30 mouse cellular contexts compared by ENCODE assay signal in the genomic region with DNA sequence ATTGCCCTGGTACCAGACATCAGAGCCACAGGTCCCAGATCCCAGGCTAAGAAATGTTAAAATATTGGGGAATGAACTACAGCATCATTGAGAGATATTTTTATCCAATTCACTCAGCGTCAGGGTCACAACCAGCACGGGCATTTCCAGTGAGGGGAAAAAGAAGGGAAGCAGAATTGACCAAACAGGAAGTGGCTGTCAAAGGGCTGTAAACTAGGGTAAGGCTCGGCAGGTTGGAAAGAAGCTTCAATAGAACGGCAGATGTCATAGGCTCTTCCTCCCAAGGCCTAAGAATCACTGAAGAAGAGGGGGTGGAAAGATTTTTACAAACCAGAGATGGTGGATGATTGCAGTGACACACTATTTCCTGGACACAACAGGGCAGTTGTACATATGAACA.
DNase-seq lines count a peak whose midpoint lies in the region; ATAC-seq and TF ChIP-seq lines count a peak whose summit lies in the region.
"Had no signal": no experiment of that assay in that cellular context is flagged by ENCODE, and none has a peak within 500 bp of the region (broad histone marks: within the 10 kb centered on the region; RNA-seq: fewer than 3 reads in every experiment).

No protein-coding gene starts in this region.

- TF ChIP-seq CTCF in stomach, postnatal 0 days (IDR thresholded peaks at IDR 0.05; ENCODE audit: low read depth), result no peak

- no peaks in the 10 kb centered on the region for H3K4me1 ChIP-seq in stomach, postnatal 0 days (replicated peaks; ENCODE audit: control insufficient read depth, insufficient read depth)
- H3K4me1 ChIP-seq: forebrain, embryonic 12.5 days; forebrain, embryonic 15.5 days; heart, embryonic 10.5 days; heart, embryonic 13.5 days; hindbrain, embryonic 12.5 days; hindbrain, embryonic 15.5 days had no signal

- no peak overlapping the region for H3K4me3 ChIP-seq in stomach, postnatal 0 days (ENCODE audit: low read depth, low read length)
- H3K4me3 ChIP-seq: embryonic facial prominence, embryonic 10.5 days; embryonic facial prominence, embryonic 13.5 days; erythroblast, embryonic 14.5 days; forebrain, embryonic 12.5 days; forebrain, embryonic 15.5 days; heart, embryonic 10.5 days; heart, embryonic 13.5 days; hindbrain, embryonic 12.5 days; hindbrain, embryonic 15.5 days had no signal

- no peak overlapping the region for H3K4me2 ChIP-seq in stomach, postnatal 0 days (replicated peaks; ENCODE audit: low read depth)
- H3K4me2 ChIP-seq: embryonic facial prominence, embryonic 13.5 days; forebrain, embryonic 12.5 days; forebrain, embryonic 15.5 days; heart, embryonic 13.5 days; hindbrain, embryonic 12.5 days; hindbrain, embryonic 15.5 days had no signal

- no peaks in the 10 kb centered on the region for H3K9me3 ChIP-seq in stomach, postnatal 0 days (ENCODE audit: control insufficient read depth, low read length)
- H3K9me3 ChIP-seq: embryonic facial prominence, embryonic 13.5 days; forebrain, embryonic 12.5 days; forebrain, embryonic 15.5 days; heart, embryonic 10.5 days; heart, embryonic 13.5 days; hindbrain, embryonic 12.5 days; hindbrain, embryonic 15.5 days had no signal

- peak; percentile 65 for ATAC-seq in common myeloid progenitor, adult 5-6 weeks (replicated peaks; ENCODE audit: low read depth, poor library complexity, severe bottlenecking)
- peak; percentile 82 for ATAC-seq in megakaryocyte, adult 5-6 weeks (ENCODE audit: poor library complexity, severe bottlenecking)
- no peak for ATAC-seq in stomach, postnatal 0 days (ENCODE audit: low FRiP score, low TSS enrichment)
- ATAC-seq: activated CD4-positive, CD25-positive, alpha-beta regulatory T cell, adult 4 months; forebrain, embryonic 15.5 days had no signal

- 47% methylated on average over 4 of the region's 4 CpGs for WGBS in stomach, postnatal 0 days

- no peak for TF ChIP-seq EP300 in stomach, postnatal 0 days (optimal IDR thresholded peaks at IDR 0.05)

- H3K36me3 ChIP-seq in stomach, postnatal 0 days (ENCODE audit: control insufficient read depth, insufficient read depth, low read length), result no peaks in the 10 kb centered on the region
- H3K36me3 ChIP-seq: embryonic facial prominence, embryonic 10.5 days; embryonic facial prominence, embryonic 13.5 days; forebrain, embryonic 12.5 days; forebrain, embryonic 15.5 days; heart, embryonic 10.5 days; heart, embryonic 13.5 days; hindbrain, embryonic 12.5 days; hindbrain, embryonic 15.5 days had no signal

- H3K27ac ChIP-seq in stomach, postnatal 0 days (replicated peaks), result no peak overlapping the region
- H3K27ac ChIP-seq: embryonic facial prominence, embryonic 10.5 days; embryonic facial prominence, embryonic 13.5 days; forebrain, embryonic 12.5 days; forebrain, embryonic 15.5 days; heart, embryonic 10.5 days; heart, embryonic 13.5 days; hindbrain, embryonic 12.5 days; hindbrain, embryonic 15.5 days had no signal

- no peak overlapping the region for H3K9ac ChIP-seq in stomach, postnatal 0 days (ENCODE audit: low read length)
- H3K9ac ChIP-seq: embryonic facial prominence, embryonic 13.5 days; forebrain, embryonic 12.5 days; forebrain, embryonic 15.5 days; heart, embryonic 13.5 days; hindbrain, embryonic 12.5 days; hindbrain, embryonic 15.5 days had no signal

- DNase-seq in heart, adult 11 months, result peak; percentile 3
- DNase-seq in heart, adult 8-10 months (ENCODE audit: low spot score), result no peak
- DNase-seq in adrenal gland, postnatal 4 days (ENCODE audit: low spot score in 2 of 2), result no peak
- no peak for DNase-seq in stomach, postnatal 0 days (ENCODE audit: low spot score)
- DNase-seq in adrenal gland, adult (ENCODE audit: inconsistent age in 2 of 2, low spot score in 1 of 2), result no peak
- DNase-seq: adrenal gland, postnatal 10 days; adrenal gland, postnatal 36 days; B cell, adult 2 months; cerebellum, adult 11 months; cerebellum, adult 2 months; cerebellum, adult 9-11 months; cerebellum, postnatal 25 days; embryo, embryonic 11 days; gastrocnemius, postnatal 10 days; gastrocnemius, postnatal 36 days; heart, adult 18-20 months; heart, postnatal 14 days; heart, postnatal 4 days had no signal

- H3K27me3 ChIP-seq in stomach, postnatal 0 days (ENCODE audit: control insufficient read depth, insufficient read depth, low read length), result no peaks in the 10 kb centered on the region
- H3K27me3 ChIP-seq: embryonic facial prominence, embryonic 13.5 days; forebrain, embryonic 12.5 days; forebrain, embryonic 15.5 days; heart, embryonic 13.5 days; hindbrain, embryonic 12.5 days; hindbrain, embryonic 15.5 days had no signal
